Mouse (Mus musculus): ENCODE measurements at regions not wholly inside any gene's neighbourhood (a gene's known extent, or its start where the extent isn't known, plus 50 kb on each side); places are given as distances from the start of the nearest gene placed in this dataset.

DNA sequence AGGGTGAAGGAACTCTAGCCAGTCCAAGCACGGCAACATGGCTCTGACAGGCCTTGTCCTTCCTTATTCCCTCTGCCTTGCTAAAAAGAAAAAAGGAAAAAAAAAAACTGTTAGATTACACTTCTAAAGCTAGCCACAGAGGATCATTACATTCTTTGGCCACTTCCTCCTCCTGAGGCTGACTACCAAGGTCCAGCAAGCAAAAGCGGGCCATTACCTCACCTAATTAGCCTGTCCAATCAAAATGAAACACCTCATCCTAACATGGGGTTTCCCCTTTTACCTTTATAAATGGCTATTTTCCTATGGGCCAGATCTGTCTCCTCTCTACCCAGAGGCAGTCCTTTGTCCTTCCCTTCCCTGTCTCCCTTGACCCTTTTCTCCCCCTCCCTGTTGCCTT, 102.2 kb downstream of the Pih1h3b start:
- DNase-seq (ENCODE audit: low spot score), result no peak

DNA sequence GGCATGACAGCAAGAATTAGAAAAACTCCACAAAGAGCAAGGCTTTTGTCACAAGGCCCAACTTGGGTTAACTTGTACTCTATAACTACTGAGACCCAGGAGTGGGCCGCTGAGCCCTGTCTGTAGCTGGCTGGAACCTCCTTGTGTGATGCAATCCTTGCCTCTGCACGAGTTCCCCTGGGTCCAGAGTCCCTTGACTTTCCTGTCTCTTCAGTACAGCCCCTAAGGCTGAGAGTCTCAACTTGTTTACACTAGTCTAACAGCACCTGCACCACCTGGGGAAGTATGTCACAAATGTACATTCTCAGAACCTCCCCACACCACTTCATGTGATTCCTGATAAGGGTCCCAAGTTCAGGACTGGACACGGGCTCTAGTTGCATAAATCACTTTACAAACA, 103.3 kb downstream of the Pih1h3b start:
- DNase-seq (ENCODE audit: low spot score), result no peak

DNA sequence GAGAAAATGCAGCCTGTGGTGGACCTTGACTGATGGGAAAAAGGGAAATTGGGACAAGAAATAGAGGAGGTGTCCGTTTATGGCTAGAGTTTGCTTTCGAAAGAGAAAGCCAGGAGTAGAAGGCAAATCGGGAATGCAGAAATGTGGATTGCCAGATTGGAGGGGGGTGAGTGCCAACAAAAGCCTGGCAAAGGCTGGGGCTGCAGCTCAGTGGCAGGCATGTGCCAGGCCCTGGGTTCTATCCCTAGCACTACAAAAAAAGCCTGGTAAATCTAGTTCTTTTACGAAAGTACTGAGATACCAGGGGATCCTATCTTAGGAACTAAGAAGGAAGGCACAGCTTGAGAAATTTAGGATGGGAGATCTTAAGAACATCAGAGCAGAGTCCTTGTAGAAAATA, 117.2 kb downstream of the Pih1h3b start:
- no peak for DNase-seq (ENCODE audit: low spot score)

DNA sequence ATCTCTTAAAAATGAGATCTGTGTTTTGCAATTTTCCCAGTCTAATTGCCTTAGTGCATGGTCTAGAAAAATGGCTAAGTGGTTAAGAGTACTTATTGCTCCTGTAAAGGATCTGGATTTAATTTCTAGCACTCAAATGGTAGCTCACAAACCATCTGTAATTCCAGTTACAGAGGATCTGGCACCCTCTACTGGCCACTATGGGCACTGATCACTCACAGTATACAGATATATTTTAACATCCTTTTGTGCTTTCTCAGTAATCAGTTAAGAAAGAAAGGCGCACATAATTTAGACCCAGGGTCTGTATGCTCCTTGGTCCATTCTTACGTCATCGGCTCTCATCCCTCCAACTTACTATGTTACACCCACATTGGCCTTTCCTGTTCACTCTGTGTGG, 120.3 kb downstream of the Pih1h3b start:
- DNase-seq (ENCODE audit: low spot score), result no peak

DNA sequence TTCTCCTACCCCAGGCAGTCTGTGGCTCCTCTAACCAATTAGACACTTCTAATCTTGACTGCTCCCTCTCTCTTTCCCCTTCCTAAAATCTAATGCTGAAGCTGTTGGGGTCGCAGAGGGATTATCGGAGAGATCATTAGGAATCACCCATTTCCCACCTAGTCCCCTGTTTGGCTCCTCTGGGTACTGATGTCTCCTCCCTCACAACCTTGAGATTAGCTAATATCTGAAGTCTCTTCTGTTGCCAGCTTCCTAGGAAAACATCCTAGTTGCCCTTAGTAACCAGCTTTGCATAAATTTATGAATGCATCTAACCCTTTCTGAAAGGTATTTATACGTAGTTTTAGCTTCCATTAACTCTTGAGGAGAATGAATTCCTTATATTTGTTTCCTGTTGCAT, 138.4 kb upstream of the Frmpd3 start:
- no peak for DNase-seq (ENCODE audit: low spot score)

DNA sequence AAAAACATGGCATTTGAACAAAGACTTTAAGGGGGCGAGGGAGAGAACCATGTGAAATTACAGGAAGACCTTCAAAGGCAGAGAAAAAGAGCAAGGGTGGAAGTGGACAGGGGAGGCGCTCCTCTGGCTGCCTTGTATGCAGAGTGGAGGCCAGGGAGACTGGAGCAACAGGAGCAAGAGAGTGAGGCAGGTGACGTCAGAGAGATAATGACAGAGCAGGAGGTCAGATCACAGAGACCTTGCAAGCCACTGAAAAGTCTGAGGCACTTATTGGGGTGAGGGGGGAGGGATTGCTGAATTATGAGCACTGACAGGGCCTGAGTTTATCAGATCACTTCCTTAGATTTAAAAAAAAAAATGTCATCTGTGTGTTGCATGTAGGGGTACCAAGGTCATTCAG, 133.3 kb upstream of the Frmpd3 start:
- no peak for DNase-seq (ENCODE audit: low spot score)

DNA sequence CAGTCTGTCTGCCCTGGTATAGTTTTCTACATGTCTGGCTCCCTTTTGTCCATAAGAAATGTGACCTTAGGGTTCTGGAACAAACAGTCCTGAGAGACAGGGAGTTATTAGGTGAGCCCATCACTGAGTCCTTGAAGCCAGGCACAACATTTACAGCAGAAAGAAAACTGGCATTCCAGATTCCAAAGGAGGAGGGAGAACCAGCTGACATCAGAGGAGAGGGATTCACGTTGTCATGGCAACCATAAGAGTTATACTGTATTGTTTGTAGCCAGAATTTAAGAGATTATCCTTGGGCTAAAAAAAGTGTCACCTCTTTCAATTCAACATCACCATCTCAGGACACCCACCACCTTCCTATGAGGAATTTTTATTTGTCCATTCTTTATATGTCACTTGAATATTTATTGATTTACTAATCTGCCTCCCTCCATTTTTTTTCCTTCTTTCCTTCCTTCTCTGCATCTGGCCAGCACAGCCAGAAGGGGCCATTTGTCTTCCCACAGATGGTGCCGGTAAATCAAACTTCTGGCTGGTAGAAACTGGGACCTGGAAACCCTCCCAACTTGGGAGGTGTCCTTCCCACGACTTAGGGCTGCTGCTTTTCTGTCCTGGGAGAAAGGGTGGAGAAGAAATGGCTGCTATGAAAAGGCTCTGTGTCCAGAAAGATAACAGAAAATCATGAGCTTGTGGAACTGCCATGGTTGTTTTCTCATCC, 129.3 kb upstream of the Frmpd3 start:
- DNase-seq (ENCODE audit: low spot score), result peak; percentile 1

DNA sequence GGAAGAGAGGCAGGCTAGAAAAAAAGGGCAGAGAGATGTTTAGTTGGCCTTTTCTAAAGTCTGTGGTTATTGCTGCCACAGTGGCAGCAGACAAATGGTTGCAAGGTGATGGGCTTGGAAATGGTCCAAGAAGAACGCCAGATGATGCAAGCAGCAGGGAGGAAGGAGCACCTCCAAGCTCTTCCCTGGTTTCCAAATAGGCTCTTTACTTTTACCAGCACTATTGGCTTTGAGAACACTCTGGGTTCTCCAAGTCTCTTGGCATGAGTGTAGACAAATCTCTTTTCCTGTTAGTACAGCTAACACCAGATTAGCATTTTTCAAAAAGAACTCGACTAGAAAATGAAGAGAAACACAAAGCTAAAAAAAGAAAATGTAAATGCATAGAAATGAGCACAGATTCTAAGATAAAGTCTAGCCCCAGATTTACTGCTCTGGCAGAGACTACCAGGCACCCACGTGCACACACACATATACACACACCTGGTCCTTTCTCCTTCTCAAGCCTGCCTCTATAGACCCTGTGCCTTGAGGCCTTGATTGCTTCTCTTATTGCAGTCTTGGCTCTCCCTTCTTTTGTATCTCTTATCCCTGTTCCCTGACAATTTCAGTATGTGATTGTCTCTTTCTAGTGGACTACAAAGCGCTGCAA, 127.7 kb upstream of the Frmpd3 start:
- no peak for DNase-seq (ENCODE audit: low spot score)

DNA sequence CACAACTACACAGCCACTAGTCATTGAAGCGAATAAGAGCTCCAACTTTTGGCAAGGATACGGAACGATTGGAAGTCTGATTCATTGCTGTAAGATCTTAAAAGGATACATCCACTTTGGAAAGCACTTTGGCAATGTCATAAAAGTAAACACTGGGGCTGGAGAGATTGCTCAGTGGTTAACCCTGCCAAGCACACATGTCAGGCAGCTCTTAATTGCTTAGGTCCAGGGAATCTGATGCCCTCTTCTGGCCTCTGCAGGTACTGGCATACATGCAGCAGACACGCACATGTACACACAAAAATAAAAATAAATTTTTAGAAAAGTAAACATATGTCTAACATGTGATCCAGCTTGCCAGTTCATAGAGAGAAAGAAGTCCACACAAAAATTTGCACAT, 86.3 kb upstream of the Frmpd3 start:
- no peak for DNase-seq (ENCODE audit: low spot score)

DNA sequence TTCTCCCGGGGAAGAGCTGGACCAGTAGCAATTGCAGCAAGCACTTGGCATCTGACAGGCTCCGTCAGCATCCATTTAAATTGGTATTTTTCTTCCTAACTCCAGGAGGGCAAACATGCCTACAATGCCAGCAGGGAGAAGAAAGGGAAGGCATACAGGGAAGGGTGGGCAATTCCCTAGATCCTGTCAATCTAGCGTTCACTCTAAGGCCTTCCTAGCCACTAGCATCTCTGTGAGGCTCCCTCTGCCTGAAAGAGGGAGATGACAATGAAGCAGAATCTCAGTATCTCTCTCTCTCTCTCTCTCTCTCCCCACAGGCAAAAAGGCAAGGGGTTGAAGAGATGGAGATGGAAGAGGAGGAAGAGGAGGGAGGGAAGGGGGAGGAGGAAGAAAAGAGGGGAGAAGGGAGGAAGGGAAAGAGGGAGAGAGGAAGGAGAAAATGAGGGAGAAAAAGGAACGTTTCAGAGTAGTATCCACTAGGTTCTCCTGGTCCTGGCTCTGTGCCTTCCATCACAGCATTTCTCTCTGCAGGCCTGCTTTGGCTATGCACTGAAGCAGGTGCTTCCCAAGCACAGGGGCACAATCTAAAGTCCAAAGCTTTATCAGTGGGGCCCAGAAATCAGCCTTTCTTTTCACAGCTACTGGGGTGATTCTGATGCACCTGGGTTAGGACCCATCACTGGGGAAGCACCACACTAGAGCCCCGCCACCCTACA, 72.2 kb upstream of the Frmpd3 start:
- no peak for DNase-seq (ENCODE audit: low spot score)

DNA sequence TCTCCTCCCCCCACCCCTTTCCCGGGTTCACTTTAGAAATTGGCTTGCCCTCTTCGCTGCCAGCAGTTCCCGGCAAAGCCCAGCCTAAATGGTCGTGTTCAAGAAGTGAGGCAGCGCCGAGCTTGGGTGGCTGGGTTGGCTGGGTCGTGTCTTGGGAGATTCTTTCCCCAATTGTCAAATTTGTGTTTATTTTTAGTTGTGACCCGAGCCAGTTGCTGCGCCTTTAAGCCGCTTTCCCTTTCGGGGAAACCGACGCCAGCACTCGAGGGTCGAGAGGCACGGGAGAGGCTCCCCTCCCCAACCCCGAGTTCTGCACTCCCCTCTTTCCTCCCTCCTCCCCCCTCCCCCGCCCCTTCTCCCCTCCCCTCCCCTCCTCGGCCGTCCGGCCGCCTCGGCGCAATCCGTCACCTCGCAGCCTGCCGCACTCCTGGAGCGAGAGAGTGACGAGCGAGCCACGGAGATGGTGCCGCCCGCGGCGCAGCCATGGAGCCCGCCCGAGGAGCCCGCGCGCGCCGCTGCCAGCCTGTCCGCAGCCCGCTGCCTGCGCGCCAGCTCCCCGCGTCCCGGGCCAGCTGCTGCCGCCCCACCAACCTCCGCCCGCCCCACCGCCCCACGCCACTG, 64.6 kb upstream of the Frmpd3 start:
- DNase-seq (ENCODE audit: low spot score), result no peak

DNA sequence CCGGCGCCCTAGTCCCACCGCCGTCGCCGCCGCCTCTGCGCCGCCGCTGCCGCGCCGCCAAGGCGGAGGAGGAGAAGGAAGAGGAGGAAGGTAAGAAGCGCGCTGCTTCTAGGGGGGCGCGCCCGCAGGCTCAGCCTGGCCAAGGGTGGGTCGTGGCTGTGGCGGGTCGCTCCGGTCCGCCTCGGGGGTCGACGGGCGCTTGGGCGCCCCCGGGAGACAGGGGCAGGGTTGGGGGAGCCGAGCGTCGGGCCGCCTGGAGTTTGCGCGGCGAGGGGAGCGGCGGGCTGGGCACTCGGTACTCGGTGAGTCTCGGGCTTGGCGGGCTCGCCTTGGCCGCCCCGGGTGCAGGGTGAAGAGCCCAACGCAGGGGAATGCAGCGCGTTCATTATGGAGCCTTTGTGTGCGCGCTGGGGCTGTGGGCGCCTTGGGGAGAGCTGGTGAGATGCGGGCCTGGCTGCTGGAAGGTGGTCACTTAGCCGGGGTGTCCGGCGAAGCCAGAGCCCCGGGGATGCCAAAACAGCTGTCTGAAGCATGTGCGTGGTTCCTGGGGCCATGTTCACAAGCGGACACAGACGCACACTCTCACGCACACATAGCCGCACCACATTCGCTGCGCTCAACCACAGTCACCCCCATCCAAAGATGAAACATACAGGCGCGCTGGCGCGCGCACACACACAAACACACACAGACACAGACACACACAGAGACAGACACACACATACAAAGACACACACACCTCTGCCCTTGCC, 63.9 kb upstream of the Frmpd3 start:
- DNase-seq (ENCODE audit: low spot score), result no peak

DNA sequence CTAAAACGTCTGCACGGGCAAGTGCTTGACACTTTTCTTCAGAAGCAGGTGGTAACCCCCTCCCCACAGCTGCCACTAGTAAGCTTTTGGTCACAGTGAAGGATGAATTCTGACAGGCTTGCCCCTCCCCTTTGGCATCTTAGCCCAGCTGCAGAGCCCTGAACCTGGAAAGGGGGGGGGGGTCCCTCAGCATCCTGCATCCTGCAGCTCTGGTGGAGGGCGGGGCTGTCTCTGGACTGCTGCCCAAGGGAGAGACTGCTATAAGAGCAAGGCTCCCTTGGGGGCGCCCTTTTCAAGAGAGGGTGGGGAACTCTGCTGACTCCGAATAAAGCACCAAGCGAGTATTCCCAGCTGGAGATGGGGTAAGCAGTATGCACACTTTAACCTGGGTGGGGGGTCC, 62.8 kb upstream of the Frmpd3 start:
- DNase-seq (ENCODE audit: low spot score), result no peak

DNA sequence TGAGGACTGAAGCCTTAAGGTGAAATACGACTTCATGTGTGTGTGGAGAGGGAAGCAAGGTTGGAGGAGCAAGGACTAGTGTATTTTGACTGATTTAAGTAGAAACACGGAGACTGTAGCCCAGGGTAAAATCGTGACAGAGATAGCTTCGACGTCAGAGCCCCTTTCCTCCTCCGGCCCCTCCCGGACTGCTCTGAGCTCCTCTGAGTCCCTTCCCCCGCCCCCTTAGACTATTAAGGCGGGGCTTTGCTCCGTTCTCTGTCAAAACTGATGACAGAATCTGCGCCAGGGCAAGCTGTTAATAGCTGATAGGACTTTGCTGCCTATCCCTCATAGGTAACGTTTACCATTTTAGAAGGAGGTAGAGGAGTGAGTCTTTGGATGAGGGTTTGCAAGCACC, 62.0 kb upstream of the Frmpd3 start:
- DNase-seq (ENCODE audit: low spot score), result no peak

Measured in gastrocnemius, adult 18-20 months (tissue).